In the genomic region with DNA sequence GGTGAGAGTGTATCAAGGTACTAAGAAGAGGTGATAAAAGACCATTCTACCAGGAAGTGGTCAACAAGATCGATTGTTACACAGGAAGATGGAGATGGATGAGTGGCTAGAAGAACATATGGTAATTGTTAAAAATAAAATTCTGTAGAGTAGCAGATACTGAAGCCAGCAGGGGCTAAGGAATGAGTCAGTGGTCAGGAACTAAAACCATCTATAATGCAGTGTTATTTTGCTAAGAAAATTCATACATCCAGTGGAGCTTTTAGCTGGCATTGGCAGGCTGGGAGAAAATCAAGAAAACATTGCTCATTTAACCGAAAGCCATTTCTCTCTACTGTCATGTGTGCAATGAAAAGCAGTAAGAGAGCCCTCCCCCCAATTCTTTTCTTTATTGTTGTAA, we compare ENCODE assay signal across 25 mouse cellular contexts.
A peak's percentile ranks its signal among the peaks of the same experiment; 100 is the strongest.
DNase-seq lines count a peak whose midpoint lies in the region; ATAC-seq and TF ChIP-seq lines count a peak whose summit lies in the region.
"Had no signal": no experiment of that assay in that cellular context is flagged by ENCODE, and none has a peak within 500 bp of the region (broad histone marks: within the 10 kb centered on the region; RNA-seq: fewer than 3 reads in every experiment).

No protein-coding gene starts in this region.

- TF ChIP-seq CTCF in embryonic fibroblast, embryonic 13.5 days (IDR thresholded peaks at IDR 0.05; ENCODE audit: borderline replicate concordance, insufficient read depth, low read length): no peak

- no peak for TF ChIP-seq POLR2A in embryonic fibroblast, embryonic 13.5 days (IDR thresholded peaks at IDR 0.05; ENCODE audit: low read depth, low read length)

- peak; percentile 75 for DNase-seq in 3T3-L1 (ENCODE audit: low read depth, low spot score)
- peak; percentile 74 for DNase-seq in NIH3T3 (ENCODE audit: low read depth)
- no peak for DNase-seq in MN1 (ENCODE audit: low spot score)
- DNase-seq in urinary bladder, postnatal 25 days (ENCODE audit: low spot score): no peak
- DNase-seq: adrenal gland, adult 2 months; adrenal gland, adult 8-10 months; adrenal gland, postnatal 10 days; adrenal gland, postnatal 14 days; adrenal gland, postnatal 25 days; adrenal gland, postnatal 36 days; B cell, adult 2 months; cerebellum, adult 11 months; cerebellum, adult 11-12 months; cerebellum, adult 18-20 months; cerebellum, adult 2 months; cerebellum, adult 8-10 months had no signal

- no peaks in the 10 kb centered on the region for H3K27me3 ChIP-seq in hindbrain, embryonic 13.5 days
- H3K27me3 ChIP-seq: CH12.LX, Patski had no signal

- no peaks in the 10 kb centered on the region for H3K36me3 ChIP-seq in hindbrain, embryonic 13.5 days
- H3K36me3 ChIP-seq: G1E had no signal

- H3K4me2 ChIP-seq in hindbrain, embryonic 13.5 days: no peak overlapping the region

- H3K4me3 ChIP-seq in embryonic fibroblast, embryonic 13.5 days (ENCODE audit: insufficient read depth, low read length): no peak overlapping the region
- H3K4me3 ChIP-seq in hindbrain, embryonic 13.5 days: no peak overlapping the region

- 81% methylated on average over 2 of the region's 2 CpGs for WGBS in hindbrain, embryonic 13.5 days

- no peak overlapping the region for H3K9ac ChIP-seq in hindbrain, embryonic 13.5 days

- H3K27ac ChIP-seq in embryonic fibroblast, embryonic 13.5 days (ENCODE audit: insufficient read depth, low read length): peak overlapping the region; percentile 77
- H3K27ac ChIP-seq in hindbrain, embryonic 13.5 days: no peak overlapping the region

- H3K4me1 ChIP-seq in embryonic fibroblast, embryonic 13.5 days (ENCODE audit: control insufficient read depth, insufficient read depth, low read length): peaks cover 5% of the 10 kb centered on the region; the same call in 1 of the 2 replicates
- peaks cover 7% of the 10 kb centered on the region; the same call in 1 of the 2 replicates for H3K4me1 ChIP-seq in hindbrain, embryonic 13.5 days (replicated peaks)

- no peaks in the 10 kb centered on the region for H3K9me3 ChIP-seq in hindbrain, embryonic 13.5 days
- H3K9me3 ChIP-seq: G1E had no signal

- ATAC-seq in inflammation-experienced regulatory T-cells, adult 6 months: peak; percentile 41
- no peak for ATAC-seq in monocyte, adult 5-6 weeks (replicated peaks; ENCODE audit: insufficient number of reproducible peaks, low FRiP score, low TSS enrichment, poor library complexity, severe bottlenecking)
- no peak for ATAC-seq in hindbrain, embryonic 13.5 days (ENCODE audit: low FRiP score)
- ATAC-seq: activated CD4-positive, CD25-positive, alpha-beta regulatory T cell, adult 4 months; CD4-positive, CD25-positive, alpha-beta regulatory T cell, adult 4 months; Patski had no signal

Comparison
In these comparisons a context has a peak if more than half of its experiments do, and no peak if none do; other contexts are left out.
1. DNase-seq: peak in 3T3-L1 (single experiment) and NIH3T3 (single experiment); none in MN1 (single experiment) and urinary bladder, postnatal 25 days (single experiment).